Mouse (Mus musculus) G1E (cell line): Measurements from ENCODE around the gene Fhl5.

Source experiments
- CTCF ChIP-seq: IDR thresholded peaks from 2 replicates; pipeline ENCODE4 v1.5.1; 2012; ENCODE audit warnings: low read depth, low read length, inconsistent platforms, mixed read lengths
- GATA1 ChIP-seq: IDR thresholded peaks from 2 replicates; pipeline ENCODE4 v1.6.1; 2012; ENCODE audit warnings: borderline replicate concordance, low read length, inconsistent platforms, mixed read lengths
- POLR2AphosphoS5 ChIP-seq: IDR thresholded peaks from 2 replicates; pipeline ENCODE4 v1.6.1; 2012; ENCODE audit warnings: low read depth, low read length, inconsistent platforms; ENCODE audit not compliant: insufficient replicate concordance
- TAL1 ChIP-seq: conservative IDR thresholded peaks from 2 replicates; pipeline ENCODE4 v1.6.1; 2012; ENCODE audit warnings: low read depth, low read length, inconsistent platforms, mixed read lengths

DNA sequence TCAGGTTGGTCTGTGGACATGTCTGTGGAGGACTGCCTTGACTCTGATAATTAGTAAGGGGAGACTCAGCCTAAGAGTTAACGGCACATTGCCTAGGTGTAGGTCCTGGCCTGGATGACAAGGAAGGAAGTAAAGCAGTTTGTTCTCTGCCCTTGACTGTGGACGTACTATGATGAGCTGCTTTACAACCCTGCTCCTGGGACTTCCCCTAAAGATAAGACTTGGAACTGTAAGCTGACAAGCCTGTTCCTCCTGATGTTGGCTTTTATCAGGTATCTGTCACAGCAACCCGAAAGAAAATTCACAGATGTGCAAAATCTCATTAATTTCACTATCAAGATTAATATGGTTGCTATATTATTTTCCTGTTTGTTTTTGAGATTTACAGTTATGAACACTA lies 24.5 kb upstream of the Fhl5 start:
- TF ChIP-seq CTCF (no peak), POLR2AphosphoS5 (no peak), TAL1 (no peak), GATA1 (no peak)
